Mouse (Mus musculus) CD4-positive, CD25-positive, alpha-beta regulatory T cell, adult 2 months (primary cell): ENCODE measurements around the gene Gatd1.
"Not testable (repeated sequence)": the region's sequence is repeated elsewhere in the genome, so short reads cannot be mapped to it uniquely, and the experiment has no call there.

Experiments
- DNase-seq: peaks from one replicate; pipeline ENCODE4 v3.0.0-alpha.2; 2012; ENCODE audit warnings: low read depth, low spot score

Gatd1 gene

DNA sequence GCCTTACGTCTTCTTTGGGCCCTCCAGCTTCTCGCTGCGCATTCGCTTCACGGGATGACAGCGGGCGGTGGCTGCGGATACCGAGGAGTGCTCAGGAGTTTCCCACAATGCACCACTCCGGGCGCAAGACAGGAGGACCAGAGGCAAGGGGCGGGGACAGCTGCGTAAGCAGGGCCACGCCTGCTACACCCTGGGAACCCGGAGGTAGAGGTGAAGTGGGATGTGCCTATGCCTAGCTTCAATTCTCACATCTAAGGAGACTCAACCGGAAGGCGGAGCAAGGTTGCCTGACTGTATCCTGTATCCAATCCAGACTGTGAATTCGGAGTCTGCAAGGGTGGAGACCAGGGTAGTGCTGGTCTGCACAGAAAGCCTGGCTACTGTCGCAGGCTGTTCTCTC, 15.4 kb upstream of the Gatd1 start, which contains the start of gene Cend1:
TSS of gene Cend1 (minus strand) at position 182 of the 400 bp plus-strand sequence.
- DNase-seq, result peak; percentile 59

DNA sequence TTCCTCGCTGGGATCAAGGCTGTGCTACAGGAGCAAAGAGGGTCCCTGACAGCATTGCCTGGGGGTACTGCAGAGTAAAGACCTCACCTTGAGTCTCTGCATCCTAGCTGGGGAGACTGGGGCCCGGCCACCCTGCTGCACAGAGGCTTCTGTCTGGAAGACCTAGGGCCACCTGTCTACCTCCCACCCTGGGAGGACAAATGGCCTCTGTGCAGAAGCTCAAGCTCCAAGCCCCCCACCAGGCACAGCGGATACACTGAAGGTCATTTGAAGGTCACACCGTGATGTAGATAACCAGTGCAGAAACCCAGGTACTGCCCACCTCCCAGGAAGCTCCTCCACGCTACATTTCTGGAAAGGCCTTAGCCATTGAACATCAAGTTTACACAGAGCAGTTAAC, 14.8 kb upstream of the Gatd1 start:
- DNase-seq, result no peak

DNA sequence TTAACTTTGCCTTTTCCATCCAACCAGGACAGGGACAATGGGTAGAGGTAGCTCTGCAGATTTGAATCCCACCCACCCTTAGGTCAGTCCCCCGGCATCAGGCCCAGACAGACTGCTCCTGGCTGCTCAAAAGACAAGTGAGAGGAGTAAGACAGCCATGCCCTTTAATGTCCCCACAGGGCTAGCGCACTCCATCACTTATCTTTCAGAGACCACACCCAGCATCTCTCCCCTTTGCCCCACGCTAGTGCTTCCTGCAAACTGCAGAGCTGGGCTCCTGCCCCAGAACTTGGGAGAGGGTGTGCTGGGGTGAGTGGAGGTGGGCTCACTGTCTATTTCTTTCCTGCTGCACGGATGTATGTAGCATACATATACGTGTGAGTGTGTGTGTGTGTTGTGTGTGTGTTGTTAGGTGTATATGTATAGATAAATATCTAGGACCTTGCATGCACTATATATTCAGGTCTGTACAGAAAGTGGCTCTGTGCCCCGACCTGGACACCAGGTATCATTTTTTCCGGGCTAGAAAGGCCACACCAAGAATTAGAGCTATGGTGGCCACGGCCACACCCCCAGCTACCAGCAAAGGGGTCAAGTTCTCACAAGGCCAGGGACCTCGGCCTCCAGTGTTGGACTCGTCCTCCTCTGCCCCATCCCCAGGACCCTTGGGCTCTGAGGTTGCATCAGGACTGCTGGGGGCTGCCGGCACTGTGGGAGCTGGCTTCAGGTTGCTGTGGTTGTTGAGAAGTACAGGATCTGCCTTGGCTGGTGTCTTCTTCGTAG, 13.2 kb upstream of the Gatd1 start:
- no peak for DNase-seq

DNA sequence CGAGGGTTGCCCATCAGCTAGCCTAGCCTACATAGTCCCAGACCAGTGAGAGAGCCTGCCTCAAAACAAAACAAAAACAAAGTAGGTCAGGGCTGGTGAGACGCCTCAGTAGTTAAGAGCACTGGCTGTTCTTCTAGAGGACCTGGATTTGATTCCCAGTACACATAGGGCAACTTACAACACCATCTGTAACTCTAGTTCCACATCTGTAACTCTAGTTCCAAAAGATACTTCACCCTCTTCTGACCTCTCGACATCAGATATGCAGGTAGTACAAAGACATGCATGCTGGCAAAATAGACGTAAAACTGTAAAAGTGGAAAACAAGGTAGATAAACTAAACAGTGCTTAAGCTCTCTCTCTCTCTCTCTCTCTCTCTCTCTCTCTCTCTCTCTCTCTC, 9.9 kb upstream of the Gatd1 start:
- DNase-seq, result no peak

DNA sequence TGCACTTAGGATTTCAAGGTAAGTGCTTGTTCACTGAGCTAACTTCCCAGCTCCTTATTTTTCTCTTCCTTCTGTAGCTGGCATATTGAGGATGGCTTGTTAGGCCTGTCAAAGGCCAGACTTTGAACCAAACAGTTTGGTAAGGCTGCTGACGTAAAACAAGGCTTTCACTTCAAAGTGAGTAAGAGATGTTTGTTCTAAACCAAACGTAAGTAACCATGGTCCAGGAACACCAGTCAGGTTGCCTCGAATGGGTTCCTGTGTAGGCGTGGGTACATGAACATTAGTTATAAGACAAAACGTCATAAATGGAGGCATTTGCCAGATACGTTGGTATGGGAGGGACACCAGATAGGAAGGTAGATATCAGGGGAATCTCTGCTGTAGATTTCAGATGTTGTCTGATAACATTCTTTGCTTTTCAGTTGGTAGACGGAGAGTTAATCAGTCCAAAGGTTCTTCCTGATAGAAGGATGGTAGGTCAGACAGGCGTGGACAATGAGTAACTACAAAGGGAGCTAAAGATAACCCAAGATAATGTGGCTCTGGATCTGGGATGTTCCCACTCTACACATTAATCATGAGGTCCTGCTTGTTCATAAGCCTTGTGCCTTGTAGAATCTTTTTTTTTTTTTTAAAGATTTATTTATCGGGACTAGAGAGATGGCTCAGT, 6.2 kb upstream of the Gatd1 start:
- no peak for DNase-seq

- DNase-seq, result no peak
These were observed 5.0 kb upstream of the Gatd1 start for GRCm38 (mm10) chr7:141418970-141419369.

DNA sequence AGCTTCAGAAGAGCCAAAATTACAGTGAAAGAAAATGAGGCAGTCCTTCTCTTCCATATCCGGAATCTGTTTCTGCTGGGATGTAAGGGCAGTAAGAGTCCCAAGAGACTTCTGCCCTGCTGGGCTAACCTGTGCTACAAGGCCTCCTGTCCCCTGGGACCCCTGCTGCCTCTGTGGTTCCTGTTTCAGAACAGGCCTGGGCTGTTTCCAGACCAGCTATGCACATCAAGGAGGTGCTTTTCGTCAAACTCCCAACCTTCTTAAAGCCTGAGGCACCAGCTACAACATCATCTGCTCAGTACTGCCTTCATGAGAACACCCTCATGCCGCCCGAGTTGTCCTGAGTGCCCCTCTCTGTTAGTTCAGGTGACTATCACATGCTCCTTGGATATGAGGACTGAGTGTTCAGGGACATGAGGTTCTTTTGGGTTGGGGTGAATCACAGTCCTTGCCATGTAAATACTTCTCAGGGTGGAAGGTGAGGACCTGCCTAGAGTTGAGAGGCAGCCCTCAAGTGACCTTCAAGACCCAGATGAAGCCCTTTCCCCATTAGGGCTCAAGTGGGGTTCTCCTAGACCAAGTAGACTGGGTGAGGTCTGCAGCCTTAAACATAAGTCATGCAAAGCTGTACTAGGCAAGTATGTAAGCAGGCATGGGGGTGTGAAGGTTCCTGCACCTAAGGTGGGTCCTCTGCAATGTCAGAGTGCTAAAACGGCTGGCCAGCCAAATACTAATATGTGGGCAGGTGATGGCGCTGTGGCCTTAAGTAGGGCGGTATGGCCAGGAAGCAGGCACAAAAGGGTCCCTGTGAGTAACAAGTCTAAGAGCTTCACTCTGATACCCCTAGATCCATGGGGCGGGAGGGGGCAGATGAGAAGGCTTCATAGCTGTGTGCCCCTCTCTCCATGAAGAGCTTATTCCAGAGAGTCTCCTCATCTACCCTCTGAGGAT, 4.1 kb upstream of the Gatd1 start:
- DNase-seq, result no peak

GRCm38 (mm10) chr7:141416144-141416841, 2.4 kb upstream of the Gatd1 start:
- DNase-seq, result no peak

GRCm38 (mm10) chr7:141413331-141413730, 605 bp downstream of the Gatd1 start:
- no peak for DNase-seq

DNA sequence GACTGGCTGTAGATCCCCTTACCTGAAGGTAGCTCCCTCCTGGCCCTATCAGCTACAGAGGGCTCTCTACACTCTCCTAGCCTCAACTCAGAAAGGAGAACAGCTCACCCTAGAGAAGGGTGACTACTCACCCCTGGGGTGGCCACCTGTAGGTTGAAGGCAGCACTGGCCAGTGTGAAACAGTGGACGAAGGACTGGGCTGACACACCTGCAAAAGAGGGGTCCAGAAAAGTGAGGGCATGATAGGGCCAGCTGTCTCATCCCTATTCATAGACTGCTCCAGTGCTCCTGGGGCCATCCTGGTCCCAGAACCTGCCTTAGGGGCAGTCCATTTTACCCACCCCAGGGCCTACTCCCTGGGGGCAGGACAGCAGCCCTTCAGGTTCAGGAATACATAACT, 2.3 kb downstream of the Gatd1 start:
- DNase-seq, result no peak

- DNase-seq, result no peak
These were observed 3.3 kb downstream of the Gatd1 start for GRCm38 (mm10) chr7:141410631-141411030.

DNA sequence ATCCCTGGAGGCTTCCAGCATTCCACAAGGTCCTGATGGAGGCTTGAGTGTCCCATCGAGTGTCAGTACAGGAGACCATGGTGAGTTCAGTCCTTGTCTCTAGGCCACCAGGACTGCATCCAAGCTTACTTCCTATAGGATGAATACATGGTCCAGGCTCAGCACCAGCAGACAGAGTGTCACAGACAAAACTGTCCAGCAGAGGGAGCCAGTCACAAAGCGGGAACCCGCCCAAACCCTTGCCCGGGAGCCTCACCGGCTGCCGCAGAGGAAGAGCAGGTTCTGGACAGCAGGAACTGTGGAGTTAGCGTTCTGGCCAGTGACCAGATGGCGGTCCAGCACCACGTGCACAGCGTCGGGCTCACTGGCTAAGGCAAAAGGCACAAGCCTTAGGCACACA, 5.1 kb downstream of the Gatd1 start:
- DNase-seq, result peak; percentile 88

DNA sequence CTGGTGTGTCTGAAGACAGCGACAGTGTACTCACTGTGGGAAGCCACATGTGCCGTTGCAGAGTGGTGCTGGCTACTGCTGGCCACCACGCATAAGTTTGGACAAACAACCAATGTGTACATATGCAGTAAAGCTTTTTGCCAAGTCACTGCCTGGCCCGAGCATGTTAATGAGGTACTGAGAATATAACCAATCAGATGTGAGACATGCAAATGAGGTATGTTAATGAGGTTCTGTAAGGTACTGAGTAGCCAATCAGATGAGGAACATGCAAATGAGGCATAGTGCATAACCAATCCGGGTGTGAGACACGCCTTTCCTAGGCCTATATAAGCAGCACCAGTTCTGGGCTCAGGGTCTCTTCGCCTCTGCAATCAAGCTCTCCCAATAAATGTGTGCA, 6.3 kb downstream of the Gatd1 start:
- not testable (repeated sequence) for DNase-seq

DNA sequence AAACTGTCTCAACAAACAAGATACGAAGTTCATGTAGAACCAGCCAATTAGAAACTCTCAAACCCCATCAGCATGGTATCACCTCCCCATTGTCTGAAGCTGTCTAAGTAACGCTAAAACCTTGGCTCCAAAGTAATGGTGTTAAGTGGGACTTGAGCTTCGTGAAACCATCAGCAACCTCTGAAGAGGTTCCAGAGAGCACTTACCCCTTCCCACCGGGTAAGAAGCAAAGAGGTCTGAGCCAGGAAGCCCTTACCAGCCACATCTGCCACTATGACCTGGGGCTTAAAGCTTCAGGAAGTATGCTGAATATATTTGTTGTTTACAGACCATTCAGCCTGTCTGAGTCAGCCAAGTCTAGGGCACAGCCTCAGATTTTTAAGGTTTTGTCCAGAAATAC, 8.5 kb downstream of the Gatd1 start:
- DNase-seq, result no peak

DNA sequence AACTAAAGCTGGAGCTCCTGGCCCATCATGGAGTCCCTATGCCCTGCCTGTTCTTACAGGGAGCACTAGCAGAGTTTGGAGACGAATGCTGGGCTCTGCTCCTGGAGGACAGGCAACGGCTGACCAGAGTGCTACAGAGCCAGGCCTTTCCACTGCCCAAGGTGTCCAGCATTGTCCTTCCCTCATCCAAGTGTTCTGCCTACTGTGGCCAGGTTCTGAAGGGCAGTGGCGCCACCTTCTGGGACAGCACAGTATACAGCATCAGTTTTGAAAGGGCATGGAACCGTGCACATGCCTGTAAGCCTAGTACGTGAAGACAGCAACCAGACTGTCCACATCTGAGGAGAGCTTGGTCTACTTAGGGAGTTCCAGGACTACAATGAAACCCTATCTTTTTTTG, 10.6 kb downstream of the Gatd1 start:
- DNase-seq, result peak; percentile 80

DNA sequence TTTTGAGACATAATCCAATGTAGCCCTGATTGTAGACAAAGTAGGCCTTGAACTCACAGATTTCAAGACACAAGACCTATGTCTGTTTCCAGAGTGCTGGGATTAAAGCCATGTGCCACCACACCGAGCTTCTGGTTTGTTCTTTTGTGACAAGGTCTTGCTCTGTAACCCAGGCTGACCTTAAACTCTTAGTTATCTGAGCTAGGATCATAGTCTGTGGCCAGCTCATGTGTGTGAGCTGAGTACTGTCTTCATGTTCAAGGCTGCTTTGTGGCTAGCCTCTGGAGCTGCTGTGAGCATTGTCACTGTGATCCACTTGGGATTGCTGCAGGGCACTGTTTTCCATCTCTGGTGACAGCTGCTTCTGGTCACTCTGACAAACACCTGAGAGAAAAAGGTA, 18.6 kb downstream of the Gatd1 start:
- DNase-seq, result no peak

GRCm38 (mm10) chr7:141394771-141395170, 19.2 kb downstream of the Gatd1 start:
- DNase-seq, result peak; percentile 86

DNA sequence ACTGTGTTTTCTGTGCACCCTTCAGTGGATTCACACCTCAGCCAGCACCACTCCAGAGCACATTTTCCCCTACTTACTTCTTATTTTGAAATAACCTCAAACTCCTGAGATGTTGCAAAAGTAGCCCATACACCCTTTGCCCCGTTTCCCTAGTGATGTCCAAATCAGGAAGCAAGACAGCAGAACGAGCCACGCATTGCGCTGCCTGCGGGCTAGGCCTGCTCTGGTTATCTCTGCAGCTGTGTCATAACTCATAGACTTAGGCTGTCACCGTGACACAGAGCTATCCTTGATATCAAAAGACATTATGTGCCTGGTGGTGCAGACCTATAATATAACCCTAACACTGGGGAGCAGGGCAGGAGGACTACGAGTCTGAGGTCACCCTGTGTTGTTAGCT, 19.8 kb downstream of the Gatd1 start:
- DNase-seq, result no peak

DNA sequence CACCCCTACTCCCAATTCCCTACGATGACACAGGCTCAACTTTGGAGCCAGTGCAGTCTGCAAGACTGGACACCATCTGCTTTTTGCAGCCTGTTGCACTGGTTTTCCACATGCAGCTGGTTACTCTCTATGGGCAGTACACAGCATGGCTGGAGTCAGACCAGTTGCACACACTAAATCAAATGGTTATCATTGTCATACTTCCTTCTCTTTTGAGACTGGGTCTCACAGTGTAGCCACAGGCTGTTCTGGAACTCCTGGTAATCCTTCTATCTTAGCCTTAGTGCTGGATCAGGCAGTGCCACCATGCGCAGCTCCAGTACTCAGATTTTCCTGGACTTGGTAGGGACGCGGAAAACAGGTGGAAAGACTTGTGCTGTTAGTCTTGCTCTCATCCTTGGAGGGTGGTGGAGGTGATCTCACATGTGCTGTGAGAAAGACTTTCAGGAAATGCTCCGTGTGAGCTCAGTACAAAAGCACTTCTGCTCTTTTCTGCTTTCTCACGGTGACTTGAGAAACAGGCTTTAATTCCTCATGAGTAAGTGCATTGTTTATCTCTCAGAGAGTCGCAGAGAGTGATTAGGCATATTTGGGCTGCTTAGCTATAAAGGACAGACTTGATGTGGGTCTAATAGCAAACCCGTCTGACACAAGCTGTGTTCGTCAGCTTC, 21.2 kb downstream of the Gatd1 start:
- DNase-seq, result peak; percentile 20

- peak; percentile 96 for DNase-seq
These were observed 22.0 kb downstream of the Gatd1 start, which contains the start of gene Taldo1 for GRCm38 (mm10) chr7:141391625-141392551. TSS of gene Taldo1 (plus strand) at chr7:141392199.
